Mouse (Mus musculus): Measurements from ENCODE around the gene Ddx20.
A peak's percentile ranks its signal among the peaks of the same experiment; 100 is the strongest.
"Not testable (repeated sequence)": the region's sequence is repeated elsewhere in the genome, so short reads cannot be mapped to it uniquely, and the experiment has no call there.

Ddx20 gene

DNA sequence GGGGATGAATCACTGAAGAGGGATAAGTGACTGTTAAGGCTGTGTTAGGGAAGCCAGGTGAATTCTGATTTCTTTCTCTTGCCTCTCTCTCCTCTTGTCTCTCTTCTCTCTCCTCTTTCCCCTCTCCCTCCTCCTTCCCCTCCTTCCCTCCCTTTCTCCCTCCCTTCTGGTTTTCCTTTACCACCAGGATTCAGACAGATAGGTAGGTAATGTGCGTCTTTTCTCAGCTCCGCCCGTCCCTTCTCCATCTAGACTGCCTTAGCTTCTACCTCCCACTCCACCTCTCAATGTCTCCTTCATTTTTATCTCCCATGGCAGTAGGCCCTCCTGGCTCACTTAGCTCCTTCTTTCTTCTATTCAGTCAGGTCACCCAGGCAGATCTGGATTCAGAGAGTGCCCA lies 18.2 kb upstream of the Ddx20 start:
- DNase-seq (ENCODE audit: low read depth, low spot score) = no peak

DNA sequence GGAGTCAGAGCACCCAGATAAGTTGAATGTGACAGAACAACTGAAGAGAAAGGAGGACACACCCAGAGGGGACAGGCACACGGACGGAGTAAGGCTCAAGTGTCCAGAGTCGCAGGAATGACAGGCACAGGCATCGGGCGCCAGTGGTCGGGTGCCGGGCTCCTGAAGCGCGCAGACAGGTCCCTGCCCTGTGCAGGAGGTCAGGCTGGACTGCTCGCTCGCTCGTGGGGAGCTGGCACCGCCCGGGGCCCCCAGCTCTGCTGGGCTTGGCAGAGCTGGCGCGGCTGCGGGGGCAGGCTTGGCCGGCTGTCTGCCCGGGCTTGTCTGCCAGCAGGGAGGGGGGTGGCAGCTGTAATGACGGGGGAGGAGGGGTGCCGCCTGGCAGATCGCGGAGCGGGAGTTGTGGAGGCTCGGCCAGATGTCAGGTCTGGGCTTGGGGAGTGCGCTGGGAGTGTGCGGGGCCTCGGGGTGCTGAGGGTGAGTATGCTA lies 17.7 kb upstream of the Ddx20 start:
- no peak for DNase-seq (ENCODE audit: low read depth, low spot score)

DNA sequence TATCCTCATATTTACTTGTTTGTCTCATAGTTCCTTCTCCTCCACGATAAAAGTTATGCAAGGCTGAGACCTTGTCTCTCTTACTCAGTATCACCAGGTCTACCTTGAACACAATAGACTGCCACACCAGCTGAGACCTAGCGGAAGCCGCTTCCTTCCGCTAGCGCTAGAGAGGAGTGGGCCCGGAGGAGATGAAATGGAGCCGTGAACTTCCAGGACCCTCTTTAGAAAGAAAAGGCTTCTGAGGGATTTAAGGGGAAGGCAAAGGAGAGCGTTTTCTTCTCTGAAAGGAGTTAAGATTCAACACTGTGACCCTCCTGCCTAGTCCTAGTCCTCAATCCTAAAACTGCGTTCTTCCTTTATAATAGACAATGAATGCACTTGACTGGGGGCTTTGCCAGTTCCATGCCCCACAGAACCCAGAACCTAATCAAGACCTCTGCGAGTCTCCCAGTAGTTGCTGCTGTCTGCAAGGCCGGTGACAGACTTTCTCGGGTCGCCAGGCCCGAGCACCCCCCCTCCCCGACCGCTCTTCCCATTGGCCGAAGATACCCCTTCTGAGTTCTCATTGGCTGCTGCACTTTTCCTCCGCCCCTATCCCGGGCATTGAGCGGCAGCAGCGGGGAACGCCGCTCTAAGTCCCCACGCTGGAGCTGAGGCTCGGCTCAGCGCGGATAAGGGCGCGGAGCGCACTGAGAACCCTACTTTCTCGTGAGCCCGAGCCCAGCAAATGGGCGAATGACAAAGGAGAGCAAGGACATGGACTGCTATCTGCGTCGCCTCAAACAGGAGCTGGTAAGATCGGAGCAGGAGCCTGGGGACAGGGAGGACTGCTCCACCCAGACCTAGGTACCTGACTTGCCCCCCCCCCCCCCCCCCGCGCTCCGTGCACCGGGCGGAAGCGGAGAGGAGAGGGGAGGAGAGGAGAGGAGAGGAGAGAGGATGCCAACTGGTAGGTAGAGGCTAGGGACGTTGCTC lies 16.9 kb upstream of the Ddx20 start, which contains the start of gene Inka2:
Gene Inka2, plus strand, starts transcription at position 569 of the 978 bp plus-strand sequence.
- peak; percentile 71 for DNase-seq (ENCODE audit: low read depth, low spot score)

DNA sequence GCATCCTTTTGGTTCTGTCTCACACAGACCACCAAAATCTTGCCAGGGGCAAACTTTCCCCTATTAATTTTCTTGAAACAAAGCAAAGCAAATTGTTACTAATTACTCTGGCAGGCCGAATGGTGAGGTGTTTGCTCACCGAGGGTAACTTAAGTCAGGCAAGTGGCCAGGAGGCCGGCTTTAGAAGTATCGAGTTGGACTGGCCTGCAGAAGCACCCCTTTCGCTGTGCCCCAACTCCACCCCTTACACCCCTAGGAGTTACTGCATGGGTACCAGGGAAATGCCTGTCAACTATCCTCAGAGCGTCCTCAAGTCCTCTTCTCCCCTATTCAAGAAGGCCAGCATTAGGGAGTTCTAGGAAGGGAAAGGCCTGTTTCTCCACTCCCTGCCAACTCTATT lies 16.2 kb upstream of the Ddx20 start:
- no peak for DNase-seq (ENCODE audit: low read depth, low spot score)

DNA sequence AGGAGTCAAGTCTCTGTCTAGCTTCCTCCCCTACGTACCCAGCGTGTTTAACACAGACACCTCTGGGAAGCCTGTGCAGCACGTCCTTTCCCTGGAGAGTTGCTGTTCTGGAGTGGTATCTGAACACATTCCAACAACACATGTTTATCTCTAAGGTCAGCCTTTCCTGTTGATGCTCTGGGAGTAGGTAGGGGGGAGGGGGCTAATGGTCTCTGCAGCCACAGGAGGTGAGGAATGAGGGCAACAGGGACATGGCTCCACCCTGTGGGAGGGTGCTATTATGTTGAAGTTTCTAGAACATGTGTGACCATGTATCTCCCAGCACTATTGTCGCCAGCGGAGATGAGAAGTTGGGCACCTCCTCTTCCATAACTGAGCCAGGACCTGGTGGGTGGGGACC lies 14.0 kb upstream of the Ddx20 start:
- DNase-seq (ENCODE audit: low read depth, low spot score) = no peak

DNA sequence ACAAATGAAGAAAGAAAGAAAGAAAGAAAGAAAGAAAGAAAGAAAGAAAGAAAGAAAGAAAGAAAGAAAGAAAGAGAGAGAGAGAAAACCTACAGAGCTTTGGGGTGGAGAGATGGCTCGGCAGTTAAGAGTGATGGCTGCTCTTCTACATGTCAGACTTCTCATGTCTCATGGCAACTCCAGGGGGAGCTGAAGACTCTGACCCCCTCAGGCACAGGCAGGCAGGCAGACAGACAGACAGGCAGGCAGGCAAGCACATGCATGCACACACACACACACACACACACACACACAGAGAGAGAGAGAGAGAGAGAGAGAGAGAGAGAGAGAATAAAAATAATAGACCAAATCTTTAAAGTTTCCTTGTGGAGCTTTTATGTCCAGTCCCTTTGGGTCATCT lies 13.4 kb upstream of the Ddx20 start:
- DNase-seq (ENCODE audit: low read depth, low spot score) = not testable (repeated sequence)

DNA sequence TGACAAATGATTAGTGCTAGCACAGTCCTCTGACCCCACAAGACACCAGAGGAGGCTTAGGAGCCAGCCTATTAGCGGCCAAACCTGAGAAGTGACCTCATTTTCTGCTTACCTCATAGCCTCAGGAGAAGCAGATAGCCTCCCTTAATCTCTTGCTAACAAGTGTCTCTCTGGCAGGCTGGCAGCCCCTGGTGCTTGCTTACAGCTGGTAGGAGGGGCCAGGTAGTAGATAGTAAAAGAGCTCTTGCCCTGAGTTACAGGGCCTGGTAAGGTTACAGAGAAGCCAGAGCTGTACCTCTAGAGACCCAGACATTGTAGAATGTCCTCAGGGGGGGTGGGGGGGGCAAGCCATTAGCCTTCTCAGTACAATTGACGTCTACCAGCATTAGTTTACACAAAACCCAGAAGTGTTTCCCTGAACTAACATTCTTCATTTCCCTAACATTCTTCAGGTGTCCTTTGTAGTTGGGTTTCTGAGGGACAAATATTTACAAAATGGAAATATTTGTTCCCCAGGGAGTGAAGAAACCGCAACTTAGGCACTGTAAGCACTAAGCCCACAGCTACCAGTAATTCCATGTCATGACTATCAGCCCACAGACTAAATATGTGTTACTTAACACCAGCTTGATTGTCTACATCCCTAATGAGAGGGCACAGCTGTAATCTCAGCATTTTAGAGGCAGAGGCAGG lies 12.0 kb upstream of the Ddx20 start:
- peak; percentile 76 for DNase-seq (ENCODE audit: low read depth, low spot score)

DNA sequence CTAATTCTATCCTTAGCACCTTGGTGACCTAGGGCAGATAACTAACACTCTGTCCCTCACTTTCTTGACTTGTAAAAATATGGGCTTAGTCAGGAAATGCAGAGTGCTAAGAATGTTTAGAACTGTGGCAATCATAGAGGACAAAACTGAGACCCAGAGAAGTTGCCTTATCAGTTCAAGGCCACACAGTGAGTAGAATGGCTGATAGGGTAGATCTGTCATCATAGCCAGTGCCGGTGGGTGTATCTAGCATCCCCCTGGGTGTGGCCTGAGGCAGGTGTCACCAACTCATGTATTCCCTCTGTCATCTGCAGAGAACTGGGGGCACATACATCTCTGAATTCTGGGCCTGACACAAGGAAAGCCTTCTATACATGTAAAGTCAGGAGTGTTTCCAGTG lies 10.9 kb upstream of the Ddx20 start:
- DNase-seq (ENCODE audit: low read depth, low spot score) = peak; percentile 48

DNA sequence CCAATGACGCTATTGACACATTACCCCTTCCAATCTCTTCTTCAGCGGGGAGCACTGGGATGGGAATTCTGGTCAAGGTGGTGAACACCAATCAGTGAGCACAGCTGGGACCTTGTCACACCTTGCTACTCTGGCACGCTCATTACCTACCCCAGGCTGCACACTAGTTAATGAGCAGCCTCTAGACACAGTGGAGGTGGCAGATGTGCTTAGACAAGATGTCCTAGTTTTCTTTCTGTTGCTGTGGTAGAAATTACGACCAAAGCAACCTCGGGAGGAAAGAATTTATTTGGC lies 9.7 kb upstream of the Ddx20 start:
- DNase-seq (ENCODE audit: low read depth, low spot score) = no peak

DNA sequence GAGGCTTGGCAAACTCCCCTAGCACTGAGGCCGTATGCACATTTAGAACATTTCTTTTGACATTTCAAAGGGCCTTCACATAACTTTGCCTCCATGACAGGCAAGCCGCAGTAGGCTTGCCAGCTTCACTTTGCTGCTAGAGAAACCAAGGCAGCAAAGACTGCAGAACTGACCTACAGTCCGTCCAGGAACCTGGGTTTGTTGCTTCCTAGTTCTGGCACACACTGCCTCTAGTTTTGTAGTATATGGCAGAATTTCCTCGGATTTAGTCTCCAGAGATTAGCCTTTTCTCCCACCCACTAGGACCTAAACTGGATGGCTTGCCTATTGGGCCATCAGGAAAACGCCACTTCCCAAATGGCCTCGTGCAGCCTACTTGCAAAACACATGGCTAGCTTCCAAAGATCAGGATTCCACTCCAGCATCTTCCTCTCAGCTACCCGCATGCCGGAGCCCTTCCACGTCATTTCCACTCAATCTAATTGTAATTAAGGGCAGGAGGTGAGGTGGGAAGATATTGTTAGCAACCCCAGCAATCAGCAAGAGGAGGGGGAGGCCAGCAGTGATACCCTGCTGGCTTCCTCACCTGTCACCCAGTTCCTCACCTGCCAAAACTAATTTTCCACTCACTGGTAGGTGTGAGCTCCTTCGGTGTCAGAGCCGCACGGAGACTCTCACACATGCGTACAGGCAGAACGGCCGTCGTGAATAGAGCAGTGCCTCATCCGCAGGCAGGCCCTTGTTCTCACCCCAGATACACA lies 9.2 kb upstream of the Ddx20 start:
- DNase-seq (ENCODE audit: low read depth, low spot score) = no peak

DNA sequence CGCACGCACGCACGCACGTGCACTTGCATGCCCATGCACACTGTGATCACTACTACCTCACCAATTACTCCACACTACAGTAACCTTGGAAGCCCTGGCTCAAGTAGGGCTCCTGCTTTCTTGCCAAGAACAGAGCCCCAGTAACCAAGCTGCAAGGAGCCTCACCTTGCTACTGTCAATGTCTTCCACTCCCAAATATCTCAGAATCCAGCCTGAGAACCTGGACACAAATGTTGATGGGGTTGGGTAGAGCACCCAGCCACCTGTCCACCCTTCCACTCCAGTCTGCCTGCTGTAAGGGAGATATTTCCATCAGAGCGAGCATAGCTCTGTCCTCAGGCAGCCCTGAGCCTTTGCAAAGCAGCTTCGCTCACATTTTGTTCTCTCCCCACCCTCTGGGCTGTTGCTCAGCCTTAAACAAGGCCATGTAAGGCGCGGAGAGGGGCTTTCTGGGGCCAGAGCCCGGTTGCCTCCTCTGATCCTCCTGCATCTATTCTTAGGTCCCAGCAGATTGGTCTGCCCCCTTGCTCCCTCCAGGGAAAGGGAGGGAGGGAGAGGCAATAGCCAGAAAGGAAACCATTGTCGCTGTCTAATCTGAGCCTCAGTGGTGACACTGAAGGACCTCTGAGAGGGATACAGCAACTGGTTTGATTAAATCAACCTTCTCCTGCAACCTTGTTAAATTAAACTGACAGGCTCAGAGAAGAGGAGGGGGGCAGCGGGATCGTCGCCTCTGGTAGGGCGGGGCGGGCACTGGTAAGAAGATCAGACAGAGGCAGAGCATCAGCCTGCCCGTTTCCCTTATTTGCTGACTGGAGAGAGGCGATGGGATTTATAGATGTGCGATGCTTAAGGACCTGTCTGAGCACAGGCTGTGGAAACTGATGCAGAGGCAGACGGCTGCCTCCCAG lies 8.4 kb upstream of the Ddx20 start:
- DNase-seq (ENCODE audit: low read depth, low spot score) = no peak

DNA sequence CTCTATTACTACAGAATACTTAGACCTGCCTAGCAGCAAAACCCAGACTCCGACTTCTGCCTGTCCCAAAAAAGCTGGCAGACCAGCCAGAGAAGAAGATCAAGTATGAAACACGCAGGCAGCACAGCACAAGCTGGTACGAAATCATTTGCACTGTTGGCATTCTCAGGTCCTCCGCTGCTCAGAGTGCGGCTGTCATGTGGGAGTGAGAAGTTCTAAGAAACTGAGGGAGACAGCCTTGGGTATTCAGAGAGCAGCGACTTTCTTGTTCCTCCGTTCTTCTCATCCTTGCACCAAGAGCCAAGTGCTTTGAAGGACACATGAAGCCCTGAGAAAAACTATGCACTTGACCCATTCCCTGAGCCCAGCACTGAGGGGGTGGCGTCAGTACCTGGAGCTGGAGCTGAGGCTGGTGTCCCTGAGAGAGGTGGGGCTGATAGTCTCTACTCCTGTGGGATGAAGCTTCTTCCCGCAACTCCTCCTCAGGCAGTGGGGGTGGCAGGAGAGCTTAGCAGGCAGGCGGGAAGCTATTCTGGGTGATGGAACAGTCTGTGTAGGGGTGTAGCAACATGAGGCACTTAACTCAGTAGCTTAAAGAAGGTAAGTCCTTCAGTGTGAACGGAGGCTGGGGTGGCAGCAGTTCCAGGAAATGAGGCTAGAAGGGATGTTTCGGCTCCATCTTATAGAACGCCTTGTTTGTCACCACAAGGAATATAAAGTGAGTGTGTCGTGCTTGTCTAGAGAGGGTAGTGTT lies 6.1 kb upstream of the Ddx20 start:
- DNase-seq (ENCODE audit: low read depth, low spot score) = no peak

DNA sequence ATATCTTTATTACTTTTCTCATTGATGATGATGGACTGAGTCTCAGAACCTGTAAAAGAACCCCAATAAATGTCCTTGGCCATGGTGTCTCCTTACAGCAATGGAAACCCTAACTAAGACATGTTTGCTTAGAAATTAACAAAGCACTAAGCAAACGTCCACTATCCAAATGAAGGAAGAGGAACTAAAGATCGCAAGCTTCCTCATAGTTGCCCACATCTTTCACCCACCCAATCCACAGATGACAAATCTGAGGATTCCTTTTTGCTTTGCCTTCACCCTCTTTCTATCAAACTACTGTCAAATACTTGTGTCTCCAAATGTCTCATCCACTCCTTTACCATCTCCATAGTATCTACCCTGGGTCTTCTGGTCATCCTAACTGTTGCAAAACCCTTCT lies 1.2 kb upstream of the Ddx20 start:
- no peak for DNase-seq (ENCODE audit: low read depth, low spot score)

DNA sequence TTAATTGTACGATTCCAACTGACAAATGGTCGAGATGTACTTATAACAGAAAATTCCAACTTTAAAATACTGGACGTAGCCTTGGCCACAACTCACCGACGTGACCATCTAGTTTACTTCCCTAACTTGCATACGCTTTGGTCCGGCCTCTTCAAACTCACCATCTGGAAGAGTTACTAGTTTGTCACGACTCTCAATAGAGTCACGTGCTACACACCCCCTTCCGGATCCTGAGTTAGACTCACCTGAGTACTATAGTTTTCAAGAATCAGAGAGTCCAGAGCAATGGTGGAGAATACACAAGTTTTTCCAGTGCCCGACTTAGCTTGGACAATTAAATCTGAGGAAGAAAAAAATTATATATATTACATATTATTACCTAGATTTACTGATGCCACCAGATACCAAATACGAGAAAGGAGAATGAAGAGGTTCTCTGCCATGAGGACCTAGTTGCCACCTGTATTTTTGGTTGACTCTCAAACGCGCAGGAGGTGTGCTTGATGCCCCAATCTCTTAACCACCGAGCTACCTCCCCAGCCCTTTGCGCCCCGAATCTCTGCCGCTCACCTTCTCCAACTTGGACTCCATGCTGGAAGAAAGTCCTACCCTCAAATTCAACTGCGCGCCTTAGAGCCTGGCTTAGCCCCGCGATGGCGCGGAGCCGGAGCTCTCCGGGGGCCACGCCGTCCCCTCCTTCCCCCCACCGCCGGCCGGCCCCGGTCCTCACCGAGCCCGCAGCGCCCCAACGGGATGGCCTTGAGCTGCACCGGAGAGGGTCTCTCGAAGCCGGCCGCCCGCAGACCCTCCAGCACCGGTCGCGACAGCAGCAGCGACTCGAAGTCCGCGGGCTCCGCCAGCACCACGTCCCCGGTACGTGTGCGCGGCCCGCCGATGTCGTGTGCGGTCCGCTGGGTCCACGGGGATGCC lies 715 bp downstream of the Ddx20 start:
- DNase-seq (ENCODE audit: low read depth, low spot score) = no peak

DNA sequence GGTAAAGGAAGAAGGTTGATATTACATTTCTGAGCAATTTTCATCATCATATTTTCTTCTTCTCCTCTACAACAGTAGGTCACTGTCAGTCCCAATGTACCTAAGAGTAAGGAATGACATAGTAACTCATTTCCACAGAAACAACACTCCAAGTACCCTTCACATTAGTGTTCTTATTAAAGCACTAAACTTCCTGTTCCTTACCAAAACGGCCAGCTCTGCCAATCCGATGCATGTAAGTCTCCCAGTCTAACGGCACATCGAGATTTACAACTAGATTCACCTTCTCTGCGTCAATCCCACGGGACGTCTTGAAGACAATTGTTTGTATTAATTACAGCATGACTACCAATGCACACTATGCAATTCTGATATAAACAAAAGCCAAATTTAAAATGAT lies 7.0 kb downstream of the Ddx20 start:
- DNase-seq (ENCODE audit: low read depth, low spot score) = no peak

DNA sequence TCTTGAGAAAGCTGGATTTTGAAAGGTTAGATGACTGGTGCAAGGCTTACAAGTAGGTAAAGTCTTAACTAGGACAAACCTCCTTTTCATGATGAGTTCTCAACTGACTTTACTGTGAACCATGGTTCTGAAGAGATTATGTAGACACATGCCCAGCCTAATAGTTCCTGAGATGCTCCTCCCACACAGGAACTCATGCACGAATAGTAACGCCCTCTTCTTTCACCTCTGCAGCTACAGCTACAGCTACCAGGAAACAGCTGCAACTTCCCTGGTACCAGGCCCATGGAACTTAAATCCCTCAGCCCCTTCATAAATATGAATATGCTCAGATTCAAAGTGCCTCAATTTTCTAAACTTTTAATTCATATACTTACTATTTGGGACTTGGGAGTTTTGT lies 11.4 kb downstream of the Ddx20 start:
- no peak for DNase-seq (ENCODE audit: low read depth, low spot score)

DNA sequence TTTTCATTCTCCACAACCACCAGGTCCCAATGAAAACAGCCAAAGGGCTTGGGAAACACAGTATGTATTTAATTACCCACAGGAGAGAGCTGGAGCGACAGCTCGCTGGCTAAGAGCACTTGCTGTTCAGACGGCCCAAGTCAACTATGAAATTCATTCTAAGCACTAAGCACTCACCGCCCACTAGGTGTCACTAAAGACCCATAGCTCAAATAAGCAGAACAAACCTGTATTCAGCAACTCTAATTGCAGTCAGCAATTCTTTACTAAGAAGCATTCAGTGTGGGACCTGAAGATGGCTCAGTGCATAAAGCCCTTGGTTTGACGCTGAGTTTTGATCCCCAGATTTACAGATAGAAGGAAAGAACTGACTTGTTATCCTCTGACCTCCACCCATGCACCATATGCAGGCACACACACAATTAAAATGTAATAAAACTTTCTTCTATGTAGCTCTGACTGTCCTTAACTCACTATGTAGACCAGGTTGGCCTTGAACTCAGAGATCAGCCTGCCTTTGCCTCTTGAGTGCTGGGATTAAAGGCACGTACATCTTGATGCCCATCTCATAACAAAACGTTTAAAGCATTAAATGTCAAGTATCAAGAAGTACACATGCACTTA lies 12.7 kb downstream of the Ddx20 start:
- no peak for DNase-seq (ENCODE audit: low read depth, low spot score)

DNA sequence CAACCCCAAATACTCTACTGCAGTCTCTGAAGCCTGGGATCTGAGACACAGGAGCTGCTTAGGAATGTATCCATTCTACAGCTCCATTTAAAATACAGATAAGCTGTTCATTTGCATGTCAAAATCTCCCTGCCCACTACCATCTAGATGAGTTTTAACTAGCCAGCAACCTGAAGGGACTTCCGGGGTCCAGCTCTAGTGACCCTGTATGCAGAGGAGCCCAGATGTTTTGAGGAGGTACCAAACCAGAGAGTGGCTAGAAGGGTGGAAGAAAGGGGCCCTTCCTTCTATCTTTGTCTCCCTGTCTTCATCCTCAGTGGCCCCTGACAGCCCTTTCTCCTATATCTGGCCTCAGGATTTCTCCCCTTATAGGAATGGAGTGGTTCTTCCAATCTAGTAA lies 16.6 kb downstream of the Ddx20 start:
- DNase-seq (ENCODE audit: low read depth, low spot score) = no peak

DNA sequence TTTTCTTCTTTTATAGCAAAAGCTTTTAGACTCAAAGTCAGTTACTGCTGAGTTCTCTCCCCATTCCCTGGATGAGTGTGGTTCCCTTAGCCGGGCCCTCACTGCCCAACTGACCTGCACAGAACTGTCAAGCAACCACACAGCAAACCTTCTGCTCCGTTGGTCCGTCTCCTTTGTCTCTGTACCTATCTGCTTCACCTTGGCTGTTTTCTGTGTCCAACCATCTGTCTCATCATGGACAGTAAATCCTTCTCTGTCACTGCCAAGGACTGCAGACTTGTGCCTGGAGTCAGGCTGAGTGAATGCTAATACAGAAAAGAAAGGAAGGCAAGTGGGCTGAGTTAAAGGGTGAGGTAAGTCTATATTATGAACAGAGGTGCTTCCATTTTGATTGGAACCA lies 17.6 kb downstream of the Ddx20 start:
- no peak for DNase-seq (ENCODE audit: low read depth, low spot score)

Measured in c-Kit-negative CD71-positive TER-119-positive erythroid progenitor cells, embryonic 14.5 days (primary cell).